Mouse (Mus musculus) spleen, adult 2 months (tissue): Measurements from ENCODE around the gene Bicc1.

Experiments
- CTCF ChIP-seq: fragments of 200-500 bp; IDR thresholded peaks from 2 replicates; pipeline ENCODE4 v1.5.1; 2011; ENCODE audit warnings: mild to moderate bottlenecking, inconsistent platforms; ENCODE audit not compliant: insufficient read depth, insufficient read length, insufficient replicate concordance; ENCODE audit errors: extremely low read depth
- POLR2A ChIP-seq: fragments of 200-500 bp; IDR thresholded peaks from 2 replicates; pipeline ENCODE4 v1.6.1; 2011; ENCODE audit warnings: low read depth, low read length, inconsistent platforms

DNA sequence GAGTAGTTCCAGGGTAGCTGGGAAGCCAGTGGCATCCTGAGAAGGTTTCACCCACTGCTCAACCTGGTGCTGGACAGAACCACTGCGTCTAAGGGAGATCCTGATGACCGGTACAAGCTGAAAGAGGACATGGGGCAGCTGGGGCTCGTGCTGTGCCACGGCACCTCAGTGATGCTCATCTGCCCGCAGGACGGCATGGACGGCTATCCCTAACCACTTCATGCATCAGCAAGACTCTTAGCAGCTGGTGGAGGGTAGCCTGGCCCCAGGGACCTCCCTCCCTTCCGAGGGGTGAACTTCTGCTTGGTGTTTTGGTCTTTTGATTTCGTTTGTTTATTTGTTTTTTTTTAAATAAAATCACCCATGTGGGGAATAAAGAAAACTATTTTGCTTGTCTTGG, 11.3 kb downstream of the Bicc1 start:
- TF ChIP-seq POLR2A (no peak), CTCF (no peak)
